Mouse (Mus musculus): ENCODE data around the gene Spin2d.
"Not testable (repeated sequence)": the region's sequence is repeated elsewhere in the genome, so short reads cannot be mapped to it uniquely, and the experiment has no call there.

The Spin2d gene

GRCm38 (mm10) chrX:73176889-73177288 is at the start of gene Spin2d:
TSS of gene Spin2d (minus strand) at chrX:73176989.
- DNase-seq: not testable (repeated sequence)

- DNase-seq: no peak
Observed at GRCm38 (mm10) chrX:73225365-73225764, 48.6 kb upstream of the Spin2d start.

- DNase-seq: not testable (repeated sequence)
Observed at GRCm38 (mm10) chrX:73213819-73214564, 37.2 kb upstream of the Spin2d start, which contains the start of gene Xlr4b. TSS of gene Xlr4b (plus strand) at chrX:73214333.

GRCm38 (mm10) chrX:73191934-73192333 is 15.1 kb upstream of the Spin2d start, which contains the start of gene Xlr3b:
TSS of gene Xlr3b (plus strand) at chrX:73192207.
- DNase-seq: peak; percentile 34

- not testable (repeated sequence) for DNase-seq
Observed at GRCm38 (mm10) chrX:73149350-73149749, 27.4 kb downstream of the Spin2d start, which contains the start of gene DXBay18. TSS of gene DXBay18 (minus strand) at chrX:73149450.

- DNase-seq: not testable (repeated sequence)
Observed at GRCm38 (mm10) chrX:73148496-73148895, 28.3 kb downstream of the Spin2d start, which contains the start of gene Xlr5b. TSS of gene Xlr5b (plus strand) at chrX:73148796.

- DNase-seq: not testable (repeated sequence)
Observed at GRCm38 (mm10) chrX:73143218-73143618, 33.6 kb downstream of the Spin2d start.

Measured in kidney, adult 9 months (tissue).